Mouse (Mus musculus) lung, postnatal 0 days (tissue): ENCODE measurements around the gene Rnf43.

Experiments used
- CTCF ChIP-seq: IDR thresholded peaks from 2 replicates; pipeline ENCODE4 v1.5.1; 2016; ENCODE audit warnings: antibody characterized with exemption, mild to moderate bottlenecking
- EP300 ChIP-seq: IDR thresholded peaks from 2 replicates; pipeline ENCODE4 v1.6.1; 2016; ENCODE audit warnings: antibody characterized with exemption, mild to moderate bottlenecking, control low read depth

DNA sequence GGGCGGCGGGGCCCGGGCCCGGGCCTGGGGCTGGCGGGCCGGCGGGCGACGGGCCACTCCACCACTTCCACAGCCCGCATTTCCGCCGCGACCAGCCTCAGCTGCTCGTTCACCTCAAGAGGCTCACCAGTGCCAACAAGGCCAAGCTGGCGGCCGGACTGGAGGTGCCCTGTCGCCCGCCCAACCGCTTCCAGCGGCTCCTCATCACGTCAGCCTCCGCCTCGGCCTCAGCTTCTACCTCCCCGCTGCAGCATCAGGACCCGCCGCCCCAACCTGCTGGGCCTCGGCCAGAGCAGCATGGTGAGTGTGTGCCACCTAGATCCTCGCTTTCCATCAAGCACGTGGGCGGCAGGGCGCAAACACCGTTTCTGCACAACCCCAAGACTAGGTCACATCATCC is 44.9 kb upstream of the Rnf43 start:
- TF ChIP-seq CTCF (no peak), EP300 (no peak)
